Mouse (Mus musculus): ENCODE measurements around the gene Wls.

DNA sequence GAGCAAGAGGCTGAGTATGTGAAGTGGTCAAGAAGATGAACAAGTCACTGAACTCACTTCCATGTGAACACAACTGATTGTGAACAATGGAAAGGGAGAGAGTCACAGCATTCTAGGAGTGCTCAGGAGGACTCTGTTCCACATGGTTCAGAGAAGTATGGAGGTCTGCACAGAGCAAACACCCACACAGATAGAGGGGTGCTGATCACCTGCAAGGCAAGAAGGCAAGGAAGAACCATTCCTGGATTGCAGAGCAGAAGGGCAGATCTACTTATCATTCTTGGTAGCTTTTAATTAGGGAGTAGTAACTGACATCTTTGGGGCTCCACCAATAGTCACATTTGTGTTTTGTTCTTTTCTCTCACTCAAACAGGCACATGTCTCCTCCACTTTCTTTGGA is 45.3 kb downstream of the Wls start:
- TF ChIP-seq CTCF (IDR thresholded peaks at IDR 0.05; ENCODE audit: extremely low read depth, insufficient read depth, low read length), result no peak
- TF ChIP-seq POLR2A (IDR thresholded peaks at IDR 0.05; ENCODE audit: extremely low read depth, insufficient read depth, low read length), result no peak

All from cortical plate, adult 2 months (tissue).